Mouse (Mus musculus) MEL (cell line): ENCODE results near the gene Prkag3.

Source experiments
- CTCF ChIP-seq, 3 experiments: IDR thresholded peaks in 2 of 3; conservative IDR thresholded peaks in 1 of 3; 2 replicates each; pipeline ENCODE4 v1.5.1; 2011 to 2012; ENCODE audit warnings: low read length in 3 of 3, low read depth in 2 of 3, mild to moderate bottlenecking in 2 of 3, improper control_type of control experiment in 1 of 3, inconsistent platforms in 1 of 3, mixed read lengths in 1 of 3, moderate library complexity in 1 of 3; ENCODE audit not compliant: control insufficient read depth in 1 of 3, insufficient read depth in 1 of 3, poor library complexity in 1 of 3, severe bottlenecking in 1 of 3
- MYC ChIP-seq: IDR thresholded peaks from 2 replicates; pipeline ENCODE4 v1.6.1; 2011; ENCODE audit warnings: low read depth, mild to moderate bottlenecking, low read length, improper control_type of control experiment, moderate library complexity
- POLR2A ChIP-seq, 2 experiments: IDR thresholded peaks; 2 replicates each; pipeline ENCODE4 v1.6.1; 2011 to 2012; ENCODE audit warnings: low read length in 2 of 2, mild to moderate bottlenecking in 2 of 2, control low read depth in 1 of 2, improper control_type of control experiment in 1 of 2, low read depth in 1 of 2, moderate library complexity in 1 of 2; ENCODE audit not compliant: control insufficient read depth in 1 of 2, insufficient read depth in 1 of 2, poor library complexity in 1 of 2
- RAD21 ChIP-seq: IDR thresholded peaks from 2 replicates; pipeline ENCODE4 v1.6.1; 2011; ENCODE audit warnings: mild to moderate bottlenecking, low read depth, low read length, improper control_type of control experiment
- USF1 ChIP-seq: IDR thresholded peaks from 2 replicates; pipeline ENCODE4 v1.6.1; 2014; ENCODE audit warnings: low read depth, mild to moderate bottlenecking, inconsistent platforms, low read length, improper control_type of control experiment, moderate library complexity
- ZMIZ1 ChIP-seq: IDR thresholded peaks from 2 replicates; pipeline ENCODE4 v1.6.1; 2012; ENCODE audit warnings: low read depth, mild to moderate bottlenecking, inconsistent platforms, low read length, improper control_type of control experiment, moderate library complexity
- ZNF384 ChIP-seq: IDR thresholded peaks from 2 replicates; pipeline ENCODE4 v1.6.1; 2012; ENCODE audit warnings: low read depth, mild to moderate bottlenecking, inconsistent platforms, low read length, improper control_type of control experiment

- TF ChIP-seq MYC (no peak), POLR2A (IDR thresholded peaks at IDR 0.05; ENCODE audit: control insufficient read depth in 1 of 2, insufficient read depth in 1 of 2, low read depth in 1 of 2, low read length in 2 of 2, poor library complexity in 1 of 2) (no peak), ZMIZ1 (no peak), USF1 (no peak), CTCF (IDR thresholded peaks at IDR 0.05 in 2 of 3, conservative IDR thresholded peaks at IDR 0.05 in 1 of 3; ENCODE audit: control insufficient read depth in 1 of 3, insufficient read depth in 1 of 3, low read depth in 2 of 3, low read length in 3 of 3, poor library complexity in 1 of 3, severe bottlenecking in 1 of 3) (no peak), ZNF384 (no peak), RAD21 (no peak)
Measured at GRCm38 (mm10) chr1:74697416-74697815, 51.6 kb downstream of the Prkag3 start.
